Mouse (Mus musculus): ENCODE results near the gene Pgap3. TPM values are rescaled to one million over a fixed set of nuclear protein-coding genes. Genes with fewer than 3 reads are reported as not detected.

Pgap3 gene
- polyA plus RNA-seq, 1 experiment from 2014 or later: 14.2 TPM

DNA sequence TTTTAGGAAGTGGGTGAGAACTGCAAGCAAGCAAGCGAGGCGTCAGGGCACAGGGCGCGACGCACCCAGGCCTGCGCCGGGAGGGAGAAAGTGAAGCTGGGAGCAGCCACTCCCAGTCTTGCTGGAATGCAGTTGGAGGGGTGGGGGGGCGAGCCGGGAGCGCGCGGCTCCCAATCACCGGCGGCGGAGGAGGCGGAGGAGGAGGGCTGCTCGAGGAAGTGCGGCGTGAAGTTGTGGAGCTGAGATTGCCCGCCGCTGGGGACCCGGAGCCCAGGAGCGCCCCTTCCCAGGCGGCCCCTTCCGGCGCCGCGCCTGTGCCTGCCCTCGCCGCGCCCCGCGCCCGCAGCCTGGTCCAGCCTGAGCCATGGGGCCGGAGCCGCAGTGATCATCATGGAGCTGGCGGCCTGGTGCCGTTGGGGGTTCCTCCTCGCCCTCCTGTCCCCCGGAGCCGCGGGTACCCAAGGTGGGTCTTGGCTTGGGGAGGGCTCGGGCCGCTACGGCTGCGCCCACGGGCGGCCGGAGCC is 12.0 kb upstream of the Pgap3 start, which contains the start of gene Erbb2:
Gene Erbb2 (plus strand): TSS at position 198 of the 524 bp plus-strand sequence.
- H3K4me2 ChIP-seq (ENCODE audit: low read length): peak within 1 kb of the TSS; percentile 78
- ATAC-seq (ENCODE audit: insufficient number of reproducible peaks, insufficient read depth, low FRiP score, low read depth): peak; percentile 82
- H3K9me3 ChIP-seq (ENCODE audit: control insufficient read depth, low read length): no peaks in the 10 kb centered on the region
- H3K4me3 ChIP-seq (ENCODE audit: control insufficient read depth in 1 of 2, insufficient read depth in 1 of 2, low read depth in 1 of 2, low read length in 2 of 2): peak within 1 kb of the TSS; percentile 78 to 94
- peak within 1 kb of the TSS; percentile 89 to 94 for H3K27ac ChIP-seq (replicated peaks in 1 of 2; ENCODE audit: control insufficient read depth in 1 of 2, insufficient read depth in 1 of 2, low read depth in 2 of 2, low read length in 2 of 2)
- under 1% methylated on average over 39 of the region's 49 CpGs for WGBS
- peaks cover 37 to 58% of the 10 kb centered on the region in 2 experiments for H3K4me1 ChIP-seq (ENCODE audit: control insufficient read depth in 2 of 2, insufficient read depth in 2 of 2, low read length in 2 of 2)
- H3K36me3 ChIP-seq (ENCODE audit: control insufficient read depth, insufficient read depth, low read length): peaks cover 10% of the 10 kb centered on the region; the same call in 1 of the 2 replicates
- no peaks in the 10 kb centered on the region for H3K27me3 ChIP-seq (ENCODE audit: control insufficient read depth, insufficient read depth, low read length)
- H3K9ac ChIP-seq (ENCODE audit: low read length): peak within 1 kb of the TSS; percentile 94

DNA sequence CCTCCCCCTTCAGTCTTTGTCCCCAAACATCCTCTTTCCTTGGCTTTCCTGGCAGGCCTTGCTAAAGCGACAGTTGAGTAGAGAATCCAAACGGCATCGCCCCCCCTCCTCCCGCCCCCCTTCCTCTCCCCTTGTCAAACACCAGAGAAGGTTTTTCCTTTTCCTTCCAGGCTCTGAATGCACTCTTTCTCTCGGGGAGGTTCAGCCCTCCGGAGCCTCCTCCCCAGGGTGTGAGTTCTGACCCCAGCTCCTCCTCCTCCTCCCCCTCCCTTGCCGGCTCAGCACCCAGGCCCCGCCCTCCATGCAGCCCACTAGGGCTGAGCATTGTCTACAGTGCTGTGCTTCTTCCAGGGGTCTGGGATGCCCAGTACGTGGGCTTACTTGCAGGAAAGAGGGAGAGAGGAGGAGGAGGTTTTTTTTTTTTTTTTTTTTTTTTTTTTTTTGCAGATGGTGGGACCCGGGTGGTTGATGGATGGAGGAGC is 9.1 kb upstream of the Pgap3 start:
- H3K36me3 ChIP-seq (ENCODE audit: control insufficient read depth, insufficient read depth, low read length): no peaks in the 10 kb centered on the region; the same call in 1 of the 2 replicates
- whole genome bisulfite sequencing: 5% methylated on average over 9 of the region's 10 CpGs
- peak overlapping the region in 1 of 2 experiments; percentile 65; a peak in 2 of 4 replicates for H3K27ac ChIP-seq (replicated peaks in 1 of 2; ENCODE audit: control insufficient read depth in 1 of 2, insufficient read depth in 1 of 2, low read depth in 2 of 2, low read length in 2 of 2)
- peak overlapping the region; percentile 60 for H3K9ac ChIP-seq (ENCODE audit: low read length)
- peak overlapping the region in 1 of 2 experiments; percentile 3; a peak in 2 of 4 replicates for H3K4me3 ChIP-seq (ENCODE audit: control insufficient read depth in 1 of 2, insufficient read depth in 1 of 2, low read depth in 1 of 2, low read length in 2 of 2)
- H3K4me1 ChIP-seq (ENCODE audit: control insufficient read depth in 2 of 2, insufficient read depth in 2 of 2, low read length in 2 of 2): peaks cover 29 to 31% of the 10 kb centered on the region in 2 experiments
- no peaks in the 10 kb centered on the region for H3K9me3 ChIP-seq (ENCODE audit: control insufficient read depth, low read length)
- no peaks in the 10 kb centered on the region for H3K27me3 ChIP-seq (ENCODE audit: control insufficient read depth, insufficient read depth, low read length)
- ATAC-seq (ENCODE audit: insufficient number of reproducible peaks, insufficient read depth, low FRiP score, low read depth): peak; percentile 16; the same call in 1 of the 2 replicates
- H3K4me2 ChIP-seq (ENCODE audit: low read length): peak overlapping the region; percentile 51

DNA sequence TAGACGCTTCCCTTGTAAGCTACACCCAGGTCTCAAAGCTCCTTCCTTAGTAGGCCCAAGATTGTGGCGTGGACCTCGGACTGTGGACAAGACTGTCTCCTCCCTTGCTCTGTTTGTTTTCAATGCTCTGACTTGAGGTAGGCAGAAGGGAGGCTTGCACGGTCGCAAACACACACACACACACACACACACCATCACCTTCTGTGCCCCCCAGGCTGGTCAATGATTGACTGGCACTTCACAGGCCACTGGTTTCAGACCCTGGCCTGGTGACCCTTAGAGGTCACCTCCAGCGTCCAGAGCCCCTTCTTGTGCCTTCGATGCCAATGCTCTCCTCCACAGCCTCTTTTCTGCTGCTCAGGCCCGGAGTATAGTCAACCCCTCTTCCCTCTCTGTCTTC is 8.6 kb upstream of the Pgap3 start:
- Histone ChIP-seq H3K9me3 (ENCODE audit: control insufficient read depth, low read length) (no peaks in the 10 kb centered on the region), H3K36me3 (ENCODE audit: control insufficient read depth, insufficient read depth, low read length) (no peaks in the 10 kb centered on the region), H3K9ac (ENCODE audit: low read length) (peak overlapping the region; percentile 60), H3K27ac (replicated peaks in 1 of 2; ENCODE audit: control insufficient read depth in 1 of 2, insufficient read depth in 1 of 2, low read depth in 2 of 2, low read length in 2 of 2) (peak overlapping the region; percentile 34 to 65; a peak in 3 of 4 replicates), H3K4me1 (ENCODE audit: control insufficient read depth in 2 of 2, insufficient read depth in 2 of 2, low read length in 2 of 2) (peaks cover 24 to 26% of the 10 kb centered on the region in 2 experiments), H3K27me3 (ENCODE audit: control insufficient read depth, insufficient read depth, low read length) (no peaks in the 10 kb centered on the region), H3K4me2 (ENCODE audit: low read length) (peak overlapping the region; percentile 51), H3K4me3 (ENCODE audit: control insufficient read depth in 1 of 2, insufficient read depth in 1 of 2, low read depth in 1 of 2, low read length in 2 of 2) (peak overlapping the region in 1 of 2 experiments; percentile 3; a peak in 1 of 4 replicates)
- 64% methylated on average over 8 of the region's 8 CpGs for WGBS
- ATAC-seq (ENCODE audit: insufficient number of reproducible peaks, insufficient read depth, low FRiP score, low read depth): no peak

DNA sequence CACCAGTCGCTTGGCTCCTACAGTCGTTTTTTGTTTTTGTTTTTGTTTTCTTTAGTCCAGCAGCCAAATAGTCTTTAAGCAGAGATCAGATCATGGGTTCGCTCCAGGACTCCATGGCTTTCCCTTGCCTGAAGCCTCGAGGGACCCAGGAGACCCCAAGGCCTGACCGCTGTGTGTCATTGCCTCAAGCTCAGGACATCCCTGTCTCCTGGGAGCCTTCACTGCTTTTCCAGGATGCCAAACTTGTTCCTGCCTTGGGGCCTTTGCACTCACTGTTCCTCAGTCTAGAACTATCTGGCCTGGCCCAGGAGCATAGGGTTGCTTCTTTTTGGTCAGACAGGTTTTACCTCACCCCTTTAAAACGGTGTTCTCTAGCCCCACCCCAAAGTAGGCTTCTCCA is 6.3 kb upstream of the Pgap3 start:
- 69% methylated on average over 6 of the region's 6 CpGs for WGBS
- Histone ChIP-seq H3K27me3 (ENCODE audit: control insufficient read depth, insufficient read depth, low read length) (no peaks in the 10 kb centered on the region), H3K36me3 (ENCODE audit: control insufficient read depth, insufficient read depth, low read length) (no peaks in the 10 kb centered on the region), H3K4me1 (ENCODE audit: control insufficient read depth in 2 of 2, insufficient read depth in 2 of 2, low read length in 2 of 2) (peaks cover 14 to 17% of the 10 kb centered on the region in 2 experiments), H3K9ac (ENCODE audit: low read length) (no peak overlapping the region), H3K9me3 (ENCODE audit: control insufficient read depth, low read length) (no peaks in the 10 kb centered on the region), H3K4me2 (ENCODE audit: low read length) (no peak overlapping the region), H3K4me3 (ENCODE audit: control insufficient read depth in 1 of 2, insufficient read depth in 1 of 2, low read depth in 1 of 2, low read length in 2 of 2) (no peak overlapping the region), H3K27ac (replicated peaks in 1 of 2; ENCODE audit: control insufficient read depth in 1 of 2, insufficient read depth in 1 of 2, low read depth in 2 of 2, low read length in 2 of 2) (no peak overlapping the region)
- no peak for ATAC-seq (ENCODE audit: insufficient number of reproducible peaks, insufficient read depth, low FRiP score, low read depth)

DNA sequence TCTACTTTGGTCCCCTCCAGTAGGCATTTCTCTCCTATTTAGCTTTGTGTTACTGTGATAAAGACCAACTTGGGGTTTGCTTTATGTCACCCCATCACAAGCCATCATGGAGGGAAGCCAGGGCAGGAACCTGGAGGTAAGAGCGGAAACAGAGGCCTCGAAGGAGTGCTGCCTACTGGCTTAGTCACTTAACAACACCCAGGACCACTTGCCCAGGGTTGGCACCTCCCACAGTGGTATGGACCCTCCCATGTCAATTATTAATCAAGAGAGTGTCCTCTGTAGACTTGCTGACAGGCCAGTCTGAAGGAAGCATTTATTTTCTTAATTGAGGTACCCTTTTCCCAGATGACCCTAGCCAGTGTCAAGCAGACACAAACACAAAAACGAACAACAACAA is 526 bp upstream of the Pgap3 start:
- no peaks in the 10 kb centered on the region for H3K9me3 ChIP-seq (ENCODE audit: control insufficient read depth, low read length)
- 60% methylated on average over 3 of the region's 3 CpGs for WGBS
- H3K4me1 ChIP-seq (ENCODE audit: control insufficient read depth in 2 of 2, insufficient read depth in 2 of 2, low read length in 2 of 2): peaks cover 7 to 14% of the 10 kb centered on the region in 2 experiments
- peak overlapping the region; percentile 95 to 99; a peak in 3 of 4 replicates for H3K27ac ChIP-seq (replicated peaks in 1 of 2; ENCODE audit: control insufficient read depth in 1 of 2, insufficient read depth in 1 of 2, low read depth in 2 of 2, low read length in 2 of 2)
- H3K4me3 ChIP-seq (ENCODE audit: control insufficient read depth in 1 of 2, insufficient read depth in 1 of 2, low read depth in 1 of 2, low read length in 2 of 2): peak overlapping the region; percentile 63 to 98; a peak in 3 of 4 replicates
- no peak for ATAC-seq (ENCODE audit: insufficient number of reproducible peaks, insufficient read depth, low FRiP score, low read depth)
- peak overlapping the region; percentile 87 for H3K4me2 ChIP-seq (ENCODE audit: low read length)
- H3K36me3 ChIP-seq (ENCODE audit: control insufficient read depth, insufficient read depth, low read length): peaks cover 12% of the 10 kb centered on the region
- no peaks in the 10 kb centered on the region for H3K27me3 ChIP-seq (ENCODE audit: control insufficient read depth, insufficient read depth, low read length)
- H3K9ac ChIP-seq (ENCODE audit: low read length): peak overlapping the region; percentile 75

DNA sequence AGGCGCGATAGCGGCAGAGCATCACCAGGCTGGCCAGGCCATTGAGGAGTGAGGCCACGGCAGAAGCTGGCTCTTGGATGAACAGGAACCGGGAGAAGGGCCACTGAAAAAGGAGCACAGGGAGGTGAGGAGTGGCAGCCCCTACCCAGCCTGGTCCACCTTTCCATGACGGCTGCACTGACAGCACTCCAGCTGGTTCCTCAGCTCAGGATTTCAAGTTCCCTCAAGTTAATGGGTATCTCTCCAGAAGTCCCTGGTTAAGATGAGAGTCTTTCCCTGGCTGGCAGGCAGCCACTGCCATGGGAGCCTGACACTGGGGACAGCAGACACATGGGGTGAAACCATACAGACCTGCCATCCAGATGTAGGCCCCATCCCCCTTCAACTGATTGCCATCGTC is 2.3 kb downstream of the Pgap3 start:
- whole genome bisulfite sequencing: 91% methylated on average over 7 of the region's 7 CpGs
- H3K9ac ChIP-seq (ENCODE audit: low read length): no peak overlapping the region

DNA sequence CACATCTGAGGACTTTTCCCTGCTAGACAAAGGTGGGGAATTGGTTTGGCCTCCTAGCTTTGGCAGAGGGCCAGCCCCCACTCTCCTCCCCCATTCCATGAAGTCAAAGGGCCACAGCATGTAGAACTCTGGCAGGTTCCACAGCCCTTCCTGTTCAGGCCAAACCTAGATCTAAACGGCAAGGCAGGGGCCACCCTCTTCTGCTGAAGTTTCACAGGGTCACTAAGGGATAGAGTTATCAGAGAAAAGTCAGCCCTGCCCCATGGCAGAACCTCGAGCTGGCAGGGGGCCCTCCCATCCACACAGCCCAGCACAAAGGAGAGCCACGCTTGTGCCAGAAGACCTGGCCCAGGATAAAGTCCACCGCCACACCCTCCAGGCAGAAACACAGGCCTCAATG is 5.2 kb downstream of the Pgap3 start:
- WGBS: 10% methylated on average over 4 of the region's 4 CpGs
- H3K4me1 ChIP-seq (ENCODE audit: control insufficient read depth in 2 of 2, insufficient read depth in 2 of 2, low read length in 2 of 2): peaks cover 43 to 52% of the 10 kb centered on the region in 2 experiments
- peak overlapping the region; percentile 41 for H3K4me2 ChIP-seq (ENCODE audit: low read length)

More for the DNA sequence above, 2.3 kb downstream of the Pgap3 start:
- H3K9me3 ChIP-seq (ENCODE audit: control insufficient read depth, low read length): no peaks in the 10 kb centered on the region
- no peak overlapping the region for H3K4me2 ChIP-seq (ENCODE audit: low read length)
- H3K4me1 ChIP-seq (ENCODE audit: control insufficient read depth in 2 of 2, insufficient read depth in 2 of 2, low read length in 2 of 2): peaks cover 29 to 37% of the 10 kb centered on the region in 2 experiments
- H3K27me3 ChIP-seq (ENCODE audit: control insufficient read depth, insufficient read depth, low read length): no peaks in the 10 kb centered on the region
- H3K36me3 ChIP-seq (ENCODE audit: control insufficient read depth, insufficient read depth, low read length): peaks cover 12% of the 10 kb centered on the region
- H3K4me3 ChIP-seq (ENCODE audit: control insufficient read depth in 1 of 2, insufficient read depth in 1 of 2, low read depth in 1 of 2, low read length in 2 of 2): no peak overlapping the region
- no peak for ATAC-seq (ENCODE audit: insufficient number of reproducible peaks, insufficient read depth, low FRiP score, low read depth)
- H3K27ac ChIP-seq (replicated peaks in 1 of 2; ENCODE audit: control insufficient read depth in 1 of 2, insufficient read depth in 1 of 2, low read depth in 2 of 2, low read length in 2 of 2): no peak overlapping the region

More for the DNA sequence above, 5.2 kb downstream of the Pgap3 start:
- Histone ChIP-seq H3K27ac (replicated peaks in 1 of 2; ENCODE audit: control insufficient read depth in 1 of 2, insufficient read depth in 1 of 2, low read depth in 2 of 2, low read length in 2 of 2) (peak overlapping the region; percentile 98 to 99), H3K9me3 (ENCODE audit: control insufficient read depth, low read length) (no peaks in the 10 kb centered on the region), H3K36me3 (ENCODE audit: control insufficient read depth, insufficient read depth, low read length) (peaks cover 12% of the 10 kb centered on the region), H3K9ac (ENCODE audit: low read length) (peak overlapping the region; percentile 38), H3K27me3 (ENCODE audit: control insufficient read depth, insufficient read depth, low read length) (no peaks in the 10 kb centered on the region), H3K4me3 (ENCODE audit: control insufficient read depth in 1 of 2, insufficient read depth in 1 of 2, low read depth in 1 of 2, low read length in 2 of 2) (no peak overlapping the region)
- ATAC-seq (ENCODE audit: insufficient number of reproducible peaks, insufficient read depth, low FRiP score, low read depth): peak; percentile 15
